Mouse (Mus musculus) kidney, postnatal 10 days (tissue): ENCODE measurements at regions not wholly inside any gene's neighbourhood (a gene's known extent, or its start where the extent isn't known, plus 50 kb on each side); places are given as distances from the start of the nearest gene placed in this dataset.
A peak's percentile ranks its signal among the peaks of the same experiment; 100 is the strongest.

ENCODE experiments used
- DNase-seq: peaks from one replicate; pipeline ENCODE4 v3.0.0; 2021; ENCODE audit warnings: mixed read lengths

DNA sequence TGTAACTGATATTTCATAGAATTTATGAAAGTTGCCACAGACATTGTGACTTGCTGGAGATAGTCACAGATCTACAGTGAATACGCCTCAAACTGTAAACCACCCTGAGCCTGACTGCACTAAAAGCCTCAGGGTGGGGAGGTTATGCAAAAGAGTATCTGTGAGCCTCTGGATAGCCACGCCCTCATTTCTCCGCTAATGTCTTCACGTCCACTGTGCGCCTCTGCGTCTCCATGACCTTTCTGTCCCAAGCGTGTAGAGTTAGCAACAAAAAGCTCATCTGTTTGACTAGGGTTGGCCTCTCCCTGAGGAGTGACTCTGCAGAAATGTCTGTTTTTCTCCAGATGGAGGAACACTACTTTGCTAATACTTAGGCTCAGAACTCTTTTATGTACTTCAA lies 170.8 kb upstream of the Gm49356 start:
- no peak for DNase-seq

- DNase-seq = no peak
Observed at GRCm38 (mm10) chr15:58719410-58719809, 169.7 kb upstream of the Gm49356 start.

DNA sequence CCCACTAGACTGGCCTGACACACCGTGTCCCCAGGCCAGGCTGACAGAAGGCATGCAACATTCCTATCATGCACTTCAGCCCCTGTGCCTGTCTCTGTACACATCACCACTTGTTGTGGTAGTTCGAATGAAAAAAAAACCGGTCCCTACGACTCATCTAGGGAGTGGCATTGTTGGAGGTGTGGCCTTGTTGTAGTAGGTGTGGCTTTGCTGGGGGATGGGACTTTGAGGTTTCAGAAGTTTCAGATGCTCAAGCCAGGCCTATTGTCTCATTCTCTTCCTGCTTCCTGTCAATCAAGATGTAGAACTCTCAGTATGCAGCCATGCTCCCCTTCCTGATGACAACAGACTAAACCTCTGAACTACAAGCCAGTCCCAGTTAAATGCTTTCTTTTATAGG lies 162.1 kb upstream of the Gm49356 start:
- DNase-seq = no peak

DNA sequence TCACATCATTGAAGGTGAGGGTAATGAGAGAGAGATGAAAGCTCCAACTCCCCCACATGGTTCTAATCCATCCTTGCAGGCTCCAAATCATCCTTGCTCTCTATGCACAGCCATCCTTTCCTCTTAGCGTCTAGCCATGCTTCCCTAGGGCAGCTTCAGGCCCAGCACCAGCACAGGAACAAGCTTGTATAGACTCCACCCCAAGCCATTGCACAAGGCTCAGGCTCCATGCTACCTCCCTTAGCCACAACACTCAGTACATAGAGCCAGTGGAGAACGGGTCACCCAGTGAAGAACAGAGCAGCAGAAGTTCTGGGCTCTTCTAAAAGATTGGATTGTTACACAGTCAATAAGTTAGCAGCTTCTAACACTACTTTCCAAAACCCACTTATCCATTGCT lies 160.8 kb upstream of the Gm49356 start:
- DNase-seq = no peak

- DNase-seq = no peak
Observed at GRCm38 (mm10) chr15:58730861-58731260, 158.2 kb upstream of the Gm49356 start.

- DNase-seq = no peak
Observed at GRCm38 (mm10) chr15:58731346-58731745, 157.8 kb upstream of the Gm49356 start.

GRCm38 (mm10) chr15:58731952-58732642 lies 157.0 kb upstream of the Gm49356 start:
- DNase-seq = peak; percentile 26
